Mouse (Mus musculus): Measurements from ENCODE around the gene Gm26558. TPM values are rescaled to one million over a fixed set of nuclear protein-coding genes. Genes with fewer than 3 reads are reported as not detected.

Gene Gm26558
- total RNA-seq, 1 experiment: 0.27 TPM

DNA sequence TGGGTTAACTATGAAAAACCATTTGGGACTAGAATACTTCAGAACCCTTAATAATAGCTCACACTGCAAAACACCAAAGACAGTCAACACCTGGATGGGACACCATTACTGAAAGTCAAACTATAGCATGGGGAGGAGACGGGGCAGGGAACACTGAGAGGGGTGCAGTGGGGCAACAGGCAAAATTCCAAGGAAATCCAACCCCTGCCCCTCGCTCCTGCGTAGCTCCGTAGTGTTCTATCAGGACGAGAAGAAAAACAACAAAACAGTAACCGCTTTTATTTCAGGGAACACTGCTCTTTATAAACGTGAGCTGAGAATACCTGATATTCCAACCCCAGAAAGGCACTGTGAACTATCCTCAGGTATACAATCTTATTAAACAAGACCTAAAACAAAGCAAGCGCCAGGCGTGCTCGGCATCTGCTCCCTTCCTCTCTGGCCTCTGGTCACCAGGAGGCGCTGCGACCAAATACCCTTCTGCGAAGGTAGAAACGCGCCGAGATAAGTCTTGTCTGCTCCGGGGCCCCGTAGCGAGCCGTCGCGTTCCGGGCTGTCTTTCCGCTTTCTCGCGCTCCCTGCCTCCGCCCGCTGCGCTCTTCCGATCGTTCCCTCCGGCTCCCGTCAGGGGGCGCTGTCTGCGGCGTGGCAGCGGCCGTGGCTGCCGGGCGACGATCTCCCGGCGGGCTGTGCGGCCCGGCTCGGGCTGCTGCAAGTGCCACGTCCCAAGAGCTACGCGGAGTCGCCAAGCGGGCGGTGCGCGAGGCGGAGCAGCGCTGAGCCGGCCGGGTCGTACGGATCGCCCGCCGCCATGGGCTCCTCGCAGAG is 807 bp downstream of the Gm26558 start, which contains the start of gene Gorasp2:
Gene Gorasp2, plus strand, starts transcription at position 690 of the 828 bp plus-strand sequence.
- peak; percentile 94 for DNase-seq (ENCODE audit: low read depth, low spot score)
- Histone ChIP-seq H3K9ac (ENCODE audit: insufficient read depth, low read depth, low read length, poor library complexity, severe bottlenecking) (peak within 1 kb of the TSS; percentile 99), H3K27ac (ENCODE audit: insufficient read depth, low read depth, low read length, poor library complexity, severe bottlenecking) (peak within 1 kb of the TSS; percentile 60; the same call in 1 of the 2 replicates), H3K36me3 (ENCODE audit: control insufficient read depth, insufficient read depth, low read length, poor library complexity, severe bottlenecking) (no peaks in the 10 kb centered on the region), H3K4me3 (ENCODE audit: insufficient read depth in 1 of 2, low read depth in 1 of 2, low read length in 2 of 2, poor library complexity in 1 of 2, severe bottlenecking in 1 of 2) (peak within 1 kb of the TSS; percentile 94 to 96), H3K4me1 (ENCODE audit: control insufficient read depth in 2 of 2, insufficient read depth in 2 of 2, low read length in 2 of 2, poor library complexity in 1 of 2) (peaks cover 0 to 5% of the 10 kb centered on the region in 2 experiments; a peak in 1 of 4 replicates), H3K9me3 (ENCODE audit: control insufficient read depth, insufficient read depth, low read depth, low read length) (no peaks in the 10 kb centered on the region)
- in situ Hi-C loops (cut with MboI; ENCODE audit: low sequenced_read_pairs in 2 of 2, unreplicated experiment in 2 of 2): no loop called here
- TF ChIP-seq ZC3H11A (IDR thresholded peaks at IDR 0.05; ENCODE audit: borderline replicate concordance, low read depth, low read length) (0 out of 2 replicates have a peak, but pooled peaks have one; percentile 49), CHD2 (IDR thresholded peaks at IDR 0.05; ENCODE audit: low read depth, low read length) (no peak), ZNF384 (IDR thresholded peaks at IDR 0.05; ENCODE audit: low read depth, low read length) (no peak), HCFC1 (IDR thresholded peaks at IDR 0.05; ENCODE audit: borderline replicate concordance, insufficient read depth, low read length) (peak; percentile 81), MAFK (IDR thresholded peaks at IDR 0.05; ENCODE audit: insufficient read depth, low read depth, low read length) (no peak)

DNA sequence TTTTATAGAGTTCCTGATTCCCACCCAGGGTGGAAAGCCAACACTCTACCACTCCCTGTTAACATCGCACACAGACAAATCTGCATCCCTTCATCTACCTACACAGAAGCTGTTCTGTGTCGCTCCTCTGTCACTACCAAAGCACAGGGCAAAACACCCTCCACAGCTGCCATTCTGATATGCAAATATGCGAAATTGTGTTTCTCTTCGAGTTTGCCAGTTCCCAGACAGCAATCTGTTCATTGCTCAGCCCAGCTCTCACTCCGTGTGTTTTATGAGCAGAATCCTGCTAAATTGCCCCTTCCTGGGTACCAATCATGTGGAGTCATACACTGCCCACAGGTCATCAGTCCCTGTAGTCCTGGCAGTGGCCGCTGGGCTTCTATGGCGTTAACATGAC is 4.8 kb downstream of the Gm26558 start:
- H3K36me3 ChIP-seq (ENCODE audit: control insufficient read depth, insufficient read depth, low read length, poor library complexity, severe bottlenecking): no peaks in the 10 kb centered on the region
- H3K27ac ChIP-seq (ENCODE audit: insufficient read depth, low read depth, low read length, poor library complexity, severe bottlenecking): no peak overlapping the region
- TF ChIP-seq ZNF384 (IDR thresholded peaks at IDR 0.05; ENCODE audit: low read depth, low read length): no peak
- no peak for TF ChIP-seq HCFC1 (IDR thresholded peaks at IDR 0.05; ENCODE audit: borderline replicate concordance, insufficient read depth, low read length)
- TF ChIP-seq MAFK (IDR thresholded peaks at IDR 0.05; ENCODE audit: insufficient read depth, low read depth, low read length): no peak
- TF ChIP-seq ZC3H11A (IDR thresholded peaks at IDR 0.05; ENCODE audit: borderline replicate concordance, low read depth, low read length): no peak
- TF ChIP-seq CHD2 (IDR thresholded peaks at IDR 0.05; ENCODE audit: low read depth, low read length): no peak
- H3K9me3 ChIP-seq (ENCODE audit: control insufficient read depth, insufficient read depth, low read depth, low read length): no peaks in the 10 kb centered on the region
- DNase-seq (ENCODE audit: low read depth, low spot score): no peak
- H3K9ac ChIP-seq (ENCODE audit: insufficient read depth, low read depth, low read length, poor library complexity, severe bottlenecking): no peak overlapping the region
- H3K4me3 ChIP-seq (ENCODE audit: insufficient read depth in 1 of 2, low read depth in 1 of 2, low read length in 2 of 2, poor library complexity in 1 of 2, severe bottlenecking in 1 of 2): no peak overlapping the region
- H3K4me1 ChIP-seq (ENCODE audit: control insufficient read depth in 2 of 2, insufficient read depth in 2 of 2, low read length in 2 of 2, poor library complexity in 1 of 2): no peaks in the 10 kb centered on the region
- in situ Hi-C loops (cut with MboI; ENCODE audit: low sequenced_read_pairs in 2 of 2, unreplicated experiment in 2 of 2): no loop called here

DNA sequence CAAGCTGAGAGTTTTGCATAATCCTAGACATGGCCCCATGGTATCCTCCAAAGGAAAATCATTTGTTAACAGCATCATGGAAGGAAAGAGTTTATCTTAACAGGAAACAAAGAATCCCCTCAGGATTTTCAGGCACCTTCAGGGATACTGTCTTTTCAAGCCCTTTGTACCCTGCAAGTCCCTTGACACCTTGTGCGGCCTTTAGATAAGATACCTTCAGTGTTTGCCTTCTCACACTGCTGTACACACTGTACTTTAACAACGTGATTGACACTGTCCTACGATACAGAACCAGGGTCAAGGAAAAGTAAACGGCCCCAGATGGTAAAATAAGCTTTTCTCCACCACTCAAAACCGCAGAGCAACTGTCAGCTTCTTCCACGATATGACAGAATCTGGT is 10.1 kb downstream of the Gm26558 start:
- TF ChIP-seq CHD2 (IDR thresholded peaks at IDR 0.05; ENCODE audit: low read depth, low read length) (no peak), MAFK (IDR thresholded peaks at IDR 0.05; ENCODE audit: insufficient read depth, low read depth, low read length) (no peak), HCFC1 (IDR thresholded peaks at IDR 0.05; ENCODE audit: borderline replicate concordance, insufficient read depth, low read length) (no peak), ZC3H11A (IDR thresholded peaks at IDR 0.05; ENCODE audit: borderline replicate concordance, low read depth, low read length) (no peak), ZNF384 (IDR thresholded peaks at IDR 0.05; ENCODE audit: low read depth, low read length) (no peak)
- H3K36me3 ChIP-seq (ENCODE audit: control insufficient read depth, insufficient read depth, low read length, poor library complexity, severe bottlenecking): no peaks in the 10 kb centered on the region
- H3K27ac ChIP-seq (ENCODE audit: insufficient read depth, low read depth, low read length, poor library complexity, severe bottlenecking): no peak overlapping the region
- no peak for DNase-seq (ENCODE audit: low read depth, low spot score)
- no peak overlapping the region for H3K4me3 ChIP-seq (ENCODE audit: insufficient read depth in 1 of 2, low read depth in 1 of 2, low read length in 2 of 2, poor library complexity in 1 of 2, severe bottlenecking in 1 of 2)
- no peak overlapping the region for H3K9ac ChIP-seq (ENCODE audit: insufficient read depth, low read depth, low read length, poor library complexity, severe bottlenecking)
- in situ Hi-C loops (cut with MboI; ENCODE audit: low sequenced_read_pairs in 2 of 2, unreplicated experiment in 2 of 2): no loop called here
- H3K4me1 ChIP-seq (ENCODE audit: control insufficient read depth in 2 of 2, insufficient read depth in 2 of 2, low read length in 2 of 2, poor library complexity in 1 of 2): no peaks in the 10 kb centered on the region
- H3K9me3 ChIP-seq (ENCODE audit: control insufficient read depth, insufficient read depth, low read depth, low read length): no peaks in the 10 kb centered on the region

DNA sequence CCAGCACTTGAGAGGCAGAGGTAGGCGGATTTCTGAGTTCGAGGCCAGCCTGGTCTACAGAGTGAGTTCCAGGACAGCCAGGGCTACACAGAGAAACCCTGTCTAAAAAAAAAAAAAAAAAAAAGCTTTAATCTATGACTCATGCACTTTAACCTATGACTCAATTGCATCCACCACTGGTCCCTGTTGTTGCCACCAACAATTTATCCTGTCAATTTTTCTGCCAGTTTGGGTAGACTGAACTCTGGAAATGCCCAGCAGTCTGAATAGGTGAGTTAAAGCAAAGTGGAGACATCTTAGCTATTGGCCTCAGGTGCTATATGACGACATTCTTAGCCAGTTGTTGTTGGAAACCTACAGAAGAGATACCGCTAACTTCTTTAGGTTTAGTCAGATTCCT is 12.4 kb downstream of the Gm26558 start:
- in situ Hi-C loops (cut with MboI; ENCODE audit: low sequenced_read_pairs in 2 of 2, unreplicated experiment in 2 of 2): no loop called here
- H3K4me3 ChIP-seq (ENCODE audit: insufficient read depth in 1 of 2, low read depth in 1 of 2, low read length in 2 of 2, poor library complexity in 1 of 2, severe bottlenecking in 1 of 2): no peak overlapping the region
- no peak overlapping the region for H3K27ac ChIP-seq (ENCODE audit: insufficient read depth, low read depth, low read length, poor library complexity, severe bottlenecking)
- H3K36me3 ChIP-seq (ENCODE audit: control insufficient read depth, insufficient read depth, low read length, poor library complexity, severe bottlenecking): no peaks in the 10 kb centered on the region
- no peak for DNase-seq (ENCODE audit: low read depth, low spot score)
- H3K9me3 ChIP-seq (ENCODE audit: control insufficient read depth, insufficient read depth, low read depth, low read length): no peaks in the 10 kb centered on the region
- no peak overlapping the region for H3K9ac ChIP-seq (ENCODE audit: insufficient read depth, low read depth, low read length, poor library complexity, severe bottlenecking)
- H3K4me1 ChIP-seq (ENCODE audit: control insufficient read depth in 2 of 2, insufficient read depth in 2 of 2, low read length in 2 of 2, poor library complexity in 1 of 2): no peaks in the 10 kb centered on the region
- TF ChIP-seq MAFK (IDR thresholded peaks at IDR 0.05; ENCODE audit: insufficient read depth, low read depth, low read length) (no peak), ZNF384 (IDR thresholded peaks at IDR 0.05; ENCODE audit: low read depth, low read length) (no peak), CHD2 (IDR thresholded peaks at IDR 0.05; ENCODE audit: low read depth, low read length) (no peak), ZC3H11A (IDR thresholded peaks at IDR 0.05; ENCODE audit: borderline replicate concordance, low read depth, low read length) (no peak), HCFC1 (IDR thresholded peaks at IDR 0.05; ENCODE audit: borderline replicate concordance, insufficient read depth, low read length) (no peak)

All from ES-E14 (cell line).